Mouse (Mus musculus): Measurements from ENCODE around the gene Rasa2.
A peak's percentile ranks its signal among the peaks of the same experiment; 100 is the strongest.

Rasa2 gene

GRCm38 (mm10) chr9:96639451-96639850 lies 8.0 kb upstream of the Rasa2 start:
- no peak for DNase-seq (ENCODE audit: low spot score)

DNA sequence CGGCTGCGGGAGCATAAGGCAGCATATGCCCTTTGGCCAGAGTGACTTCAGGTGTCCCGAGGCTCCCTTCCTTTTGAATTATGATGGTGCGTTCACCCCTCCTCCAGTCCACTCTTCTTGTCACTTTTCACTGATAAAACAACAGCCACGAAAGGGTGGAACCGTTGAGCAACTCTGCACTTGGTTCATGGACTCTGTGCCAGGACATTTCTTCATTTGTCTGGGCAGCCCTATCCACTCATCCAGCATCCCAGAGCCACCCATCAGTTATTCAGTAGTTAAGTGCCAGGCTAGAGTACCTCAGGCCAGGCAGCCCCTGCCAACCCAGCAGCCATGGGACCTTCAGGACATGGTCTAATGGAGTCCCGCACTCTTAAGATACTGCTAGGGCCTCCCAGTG lies 7.1 kb upstream of the Rasa2 start:
- DNase-seq (ENCODE audit: low spot score): no peak

GRCm38 (mm10) chr9:96637157-96637548 lies 5.7 kb upstream of the Rasa2 start:
- DNase-seq (ENCODE audit: low spot score): no peak

GRCm38 (mm10) chr9:96636423-96637156 lies 5.2 kb upstream of the Rasa2 start:
- no peak for DNase-seq (ENCODE audit: low spot score)

DNA sequence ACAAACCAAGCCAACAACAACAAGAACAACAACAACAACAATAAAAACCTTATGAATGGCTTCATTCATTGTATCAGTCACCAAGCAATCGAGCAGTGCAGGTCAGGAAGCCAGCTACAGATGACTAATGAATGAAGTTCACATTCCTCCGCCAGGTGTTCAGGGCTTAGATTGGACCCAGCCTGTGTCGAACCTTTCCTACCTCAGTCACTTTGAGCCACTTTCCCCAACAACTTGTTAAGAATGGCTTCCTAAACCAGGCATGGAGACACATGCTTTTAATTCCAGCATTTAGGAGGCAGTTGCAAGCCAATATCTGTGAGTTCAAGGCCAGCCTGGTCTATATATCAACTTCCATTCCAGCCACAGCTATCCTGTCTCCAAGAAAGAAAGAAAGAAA lies 4.5 kb upstream of the Rasa2 start:
- DNase-seq (ENCODE audit: low spot score): no peak

DNA sequence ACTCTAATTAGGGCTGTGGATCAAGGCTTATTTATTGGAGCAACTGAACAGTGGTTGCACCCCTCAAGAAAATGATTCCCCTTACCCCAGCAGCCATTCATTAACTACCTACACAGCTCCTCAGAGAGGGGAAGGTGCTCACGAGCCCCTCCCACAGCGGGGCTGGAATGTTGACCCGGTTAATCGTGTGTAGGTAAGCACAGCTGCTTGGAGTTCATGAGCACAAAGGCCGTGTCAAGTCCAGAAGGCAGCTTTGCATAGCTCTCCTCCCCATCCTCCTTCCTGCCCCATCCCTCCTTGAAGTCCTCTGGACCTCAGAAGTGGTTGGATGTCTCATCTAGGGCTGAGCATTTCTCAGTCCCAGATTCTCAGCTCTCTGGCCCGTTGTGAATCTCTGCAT lies 3.8 kb upstream of the Rasa2 start:
- DNase-seq (ENCODE audit: low spot score): no peak

- no peak for DNase-seq (ENCODE audit: low spot score)
Observed at GRCm38 (mm10) chr9:96633771-96634170, 2.4 kb upstream of the Rasa2 start.

- no peak for DNase-seq (ENCODE audit: low spot score)
Observed at GRCm38 (mm10) chr9:96632756-96633155, 1.3 kb upstream of the Rasa2 start.

DNA sequence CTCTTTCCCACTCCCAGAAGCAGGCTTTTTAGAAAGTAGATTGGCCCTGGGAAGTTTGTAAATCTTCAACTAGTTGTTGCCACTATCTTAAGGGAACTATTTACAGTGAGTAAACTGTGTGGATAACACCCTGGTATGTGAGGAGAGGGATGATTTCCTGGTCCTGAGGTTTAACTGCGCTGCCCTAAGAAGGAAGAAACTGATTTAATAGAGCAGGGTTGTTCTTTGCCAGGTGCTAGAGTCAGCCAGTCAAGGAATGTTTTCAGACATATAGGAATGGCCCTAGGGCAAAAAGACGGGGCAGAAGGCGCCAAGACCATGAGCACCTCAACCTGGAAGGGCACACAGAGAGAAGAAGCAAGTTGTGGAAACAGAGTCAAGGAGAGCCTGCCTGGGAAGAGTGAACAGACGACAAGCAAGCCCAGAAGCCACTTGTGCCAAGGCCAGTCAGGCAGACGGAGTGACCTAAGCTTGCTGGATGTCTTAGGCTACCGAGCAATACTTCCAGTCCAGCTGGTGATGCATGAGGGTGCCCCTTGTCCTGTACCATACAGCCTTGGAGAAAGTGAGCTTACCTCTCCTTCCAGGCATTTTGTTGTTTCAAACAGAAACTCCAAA lies 765 bp upstream of the Rasa2 start:
- no peak for DNase-seq (ENCODE audit: low spot score)

- DNase-seq (ENCODE audit: low spot score): peak; percentile 26
Observed at GRCm38 (mm10) chr9:96630571-96631388, 637 bp downstream of the Rasa2 start.

DNA sequence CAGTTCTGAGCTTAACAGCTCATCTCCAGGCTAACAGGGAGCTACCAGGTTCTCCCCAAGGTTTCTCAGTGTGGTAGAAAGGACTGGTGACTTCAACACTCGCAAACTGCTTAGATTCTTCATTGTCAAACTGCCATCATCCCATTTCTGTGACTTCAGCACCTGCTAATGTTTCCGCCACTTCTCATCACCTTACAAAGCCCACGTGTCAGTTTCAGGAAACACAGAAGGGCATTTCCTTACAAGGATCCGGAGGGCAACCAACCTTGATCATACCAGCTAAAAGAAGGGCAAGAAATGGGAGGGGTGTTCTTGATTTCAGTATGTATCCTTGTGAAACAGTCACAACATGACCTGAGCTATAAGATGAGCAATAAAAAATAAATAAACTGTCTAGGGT lies 2.3 kb downstream of the Rasa2 start:
- no peak for DNase-seq (ENCODE audit: low spot score)

DNA sequence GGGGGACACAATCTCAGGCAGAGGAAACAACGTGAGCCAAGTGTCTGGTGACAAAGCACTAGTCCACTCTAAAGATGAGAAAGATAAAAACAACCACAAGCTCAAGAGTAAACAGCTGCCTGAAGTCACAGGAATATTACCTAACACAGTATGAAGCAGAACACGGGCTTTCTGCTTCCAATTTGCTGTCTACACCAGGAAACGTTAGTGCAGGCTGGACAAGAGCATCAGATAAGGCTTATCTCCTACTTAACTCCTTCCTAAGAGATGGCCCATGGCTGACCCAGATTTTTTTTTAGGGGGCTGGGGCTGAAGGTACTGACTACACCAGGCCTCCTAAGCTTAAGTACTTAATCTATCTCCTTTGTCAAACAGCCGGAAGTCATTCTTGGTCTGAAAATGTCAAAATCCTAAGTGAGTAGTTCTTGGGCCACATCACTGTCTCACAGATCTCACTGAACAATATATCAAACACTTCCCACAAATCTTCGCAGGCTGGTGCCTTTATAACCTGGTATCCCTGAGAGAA lies 3.8 kb downstream of the Rasa2 start:
- DNase-seq (ENCODE audit: low spot score): no peak

DNA sequence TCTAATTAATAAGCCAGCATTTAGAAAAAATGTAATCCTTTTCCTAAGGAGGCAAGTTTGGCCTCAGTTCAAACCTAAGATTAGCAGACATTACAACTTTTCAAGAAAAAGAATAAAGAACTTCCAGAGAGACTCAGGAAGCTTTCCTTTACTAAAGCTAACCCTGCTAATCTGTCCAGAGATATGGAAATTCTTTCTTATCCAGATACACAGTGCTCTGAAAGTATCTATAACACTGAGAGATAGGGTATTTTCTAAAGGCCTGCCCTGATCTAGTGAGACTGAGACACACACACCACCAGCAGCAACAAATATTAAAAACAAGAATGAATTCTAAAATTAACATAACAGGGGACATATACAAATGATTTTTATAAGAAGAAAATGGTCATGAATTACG lies 4.4 kb downstream of the Rasa2 start:
- no peak for DNase-seq (ENCODE audit: low spot score)

GRCm38 (mm10) chr9:96618448-96619176 lies 12.8 kb downstream of the Rasa2 start:
- DNase-seq (ENCODE audit: low spot score): no peak

GRCm38 (mm10) chr9:96612297-96612696 lies 19.1 kb downstream of the Rasa2 start:
- no peak for DNase-seq (ENCODE audit: low spot score)

GRCm38 (mm10) chr9:96611693-96612293 lies 19.6 kb downstream of the Rasa2 start:
- DNase-seq (ENCODE audit: low spot score): no peak

DNA sequence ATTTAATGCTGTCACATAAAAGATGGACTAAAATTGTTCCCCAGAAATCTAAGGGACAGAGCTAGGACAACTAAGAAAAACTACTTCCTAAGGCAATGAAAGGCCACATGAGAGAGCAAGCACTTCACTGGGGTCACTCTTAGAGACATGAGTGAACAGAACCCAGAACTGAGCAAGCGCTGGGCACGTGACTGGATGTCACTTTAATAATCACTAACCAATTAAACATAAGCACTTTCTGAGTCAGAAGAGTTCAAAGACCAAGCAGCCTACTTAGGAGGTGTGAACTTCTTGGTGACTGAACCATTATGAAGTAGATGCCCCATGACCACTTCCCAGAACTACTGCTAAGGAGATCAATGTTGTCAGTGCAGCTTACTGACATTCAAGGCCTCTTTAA lies 20.6 kb downstream of the Rasa2 start:
- no peak for DNase-seq (ENCODE audit: low spot score)

GRCm38 (mm10) chr9:96603416-96603815 lies 28.0 kb downstream of the Rasa2 start:
- DNase-seq (ENCODE audit: low spot score): no peak

- no peak for DNase-seq (ENCODE audit: low spot score)
Observed at GRCm38 (mm10) chr9:96597899-96598298, 33.5 kb downstream of the Rasa2 start.

DNA sequence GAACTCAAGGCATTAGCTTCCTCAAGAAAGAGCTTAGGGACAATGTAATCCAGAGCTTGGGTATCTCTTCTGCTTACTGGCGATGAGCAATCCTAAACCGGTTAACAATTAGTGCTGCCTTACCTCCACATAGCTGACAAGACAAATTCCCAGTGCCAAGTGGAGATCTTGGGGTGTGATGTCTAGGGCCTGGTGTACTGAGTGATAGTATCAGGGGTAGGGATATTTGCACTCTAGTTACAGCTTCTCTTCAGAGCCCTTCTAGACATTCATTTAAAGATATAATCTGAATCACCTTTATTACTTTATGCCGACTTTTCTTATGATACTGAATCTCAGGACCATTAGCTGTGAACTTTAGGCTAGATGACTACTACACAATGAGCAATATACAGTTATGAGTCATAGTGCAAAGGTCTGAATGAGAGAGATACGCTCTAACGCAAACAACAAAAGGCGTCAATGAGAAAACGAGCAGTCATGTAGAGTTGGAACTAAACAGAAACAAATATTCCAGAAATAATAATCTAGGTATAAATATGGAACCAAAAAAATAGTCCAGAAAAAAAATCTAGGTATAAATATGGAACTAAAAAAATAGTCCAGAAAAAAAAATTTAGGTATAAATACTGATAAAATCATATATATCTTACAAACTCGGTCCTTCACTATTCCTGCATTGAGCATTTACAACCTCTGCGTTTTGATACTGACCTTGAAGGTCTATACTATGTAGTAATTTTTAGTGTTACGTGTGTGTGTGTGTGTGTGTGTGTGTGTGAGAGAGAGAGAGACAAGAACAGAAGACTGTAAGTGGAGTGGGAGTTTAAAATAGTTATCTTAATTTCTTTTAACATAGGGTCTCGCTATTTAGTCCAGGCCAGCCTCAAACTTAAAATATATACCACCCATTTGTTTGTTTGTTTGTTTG lies 38.5 kb downstream of the Rasa2 start:
- DNase-seq (ENCODE audit: low spot score): no peak

- no peak for DNase-seq (ENCODE audit: low spot score)
Observed at GRCm38 (mm10) chr9:96589346-96589745, 42.1 kb downstream of the Rasa2 start.

Measured in c-Kit-positive CD71-positive TER-119-positive erythroid progenitor cells, embryonic 14.5 days (primary cell).